Mouse (Mus musculus) forebrain, embryonic 12.5 days (tissue): Measurements from ENCODE around the gene Dguok. TPM values are rescaled to one million over a fixed set of nuclear protein-coding genes. Genes with fewer than 3 reads are reported as not detected.
A peak's percentile ranks its signal among the peaks of the same experiment; 100 is the strongest.

ENCODE experiments used
- ATAC-seq: fragments of 200-750 bp; cut with Nextera tagmentation; 2 replicates; pipeline ENCODE4 v1.8.0; 2017; ENCODE audit warnings: moderate TSS enrichment; ENCODE audit not compliant: low FRiP score
- H3K27ac ChIP-seq: fragments of 300-500 bp; sonication (generic); 2 replicates; pipeline ENCODE4 v1.5.1; 2016; ENCODE audit warnings: mild to moderate bottlenecking
- H3K27me3 ChIP-seq: fragments of 300-500 bp; sonication (generic); 2 replicates; pipeline ENCODE4 v1.6.1; 2016; ENCODE audit warnings: mild to moderate bottlenecking
- H3K36me3 ChIP-seq: fragments of 300-500 bp; sonication (generic); replicated peaks from 2 replicates; pipeline ENCODE4 v1.6.1; 2016; ENCODE audit warnings: mild to moderate bottlenecking
- H3K4me1 ChIP-seq: fragments of 300-500 bp; sonication (generic); 2 replicates; pipeline ENCODE4 v1.6.1; 2016
- H3K4me2 ChIP-seq: fragments of 300-500 bp; sonication (generic); 2 replicates; pipeline ENCODE4 v1.6.1; 2016; ENCODE audit warnings: mild to moderate bottlenecking, moderate library complexity
- H3K4me3 ChIP-seq: fragments of 300-500 bp; sonication (generic); replicated peaks from 2 replicates; pipeline ENCODE4 v1.5.1; 2016; ENCODE audit warnings: mild to moderate bottlenecking
- H3K9ac ChIP-seq: fragments of 300-500 bp; sonication (generic); 2 replicates; pipeline ENCODE4 v1.6.1; 2016; ENCODE audit warnings: mild to moderate bottlenecking
- H3K9me3 ChIP-seq: fragments of 300-500 bp; sonication (generic); 2 replicates; pipeline ENCODE4 v1.6.1; 2016
- WGBS: fragments of 180-500 bp; shearing (Covaris S2); methylation state at CpG from one replicate; pipeline ENCODE4 v1.1.7; 2016; 5-methylcytosine and 5-hydroxymethylcytosine counted together
- polyA plus RNA-seq: library from polyadenylated mRNA; unstranded; fragments of >200 nt; fragmentation: Nextera tagmentation; extraction: Ambion mirVana; gene quantifications from 2 replicates; pipeline ENCODE4 v1.2.1, GENCODE M21; 2016

Dguok gene
- 56.3 and 64.7 TPM in 2 replicates for polyA plus RNA-seq

- H3K9me3 ChIP-seq, result no peaks in the 10 kb centered on the region
- H3K27me3 ChIP-seq, result no peaks in the 10 kb centered on the region
- H3K36me3 ChIP-seq, result no peaks in the 10 kb centered on the region
- H3K27ac ChIP-seq, result peak within 1 kb of the TSS; percentile 94
- peak within 1 kb of the TSS; percentile 90 for H3K9ac ChIP-seq
- WGBS, result under 1% methylated on average over 54 of the region's 54 CpGs
- H3K4me1 ChIP-seq, result peaks cover 15% of the 10 kb centered on the region
- peak within 1 kb of the TSS; percentile 81 for H3K4me2 ChIP-seq
- H3K4me3 ChIP-seq, result peak within 1 kb of the TSS; percentile 86
- ATAC-seq, result peak; percentile 99
These were observed at the start of gene Dguok for GRCm38 (mm10) chr6:83506258-83507167. Gene Dguok (minus strand): TSS chr6:83506969.

DNA sequence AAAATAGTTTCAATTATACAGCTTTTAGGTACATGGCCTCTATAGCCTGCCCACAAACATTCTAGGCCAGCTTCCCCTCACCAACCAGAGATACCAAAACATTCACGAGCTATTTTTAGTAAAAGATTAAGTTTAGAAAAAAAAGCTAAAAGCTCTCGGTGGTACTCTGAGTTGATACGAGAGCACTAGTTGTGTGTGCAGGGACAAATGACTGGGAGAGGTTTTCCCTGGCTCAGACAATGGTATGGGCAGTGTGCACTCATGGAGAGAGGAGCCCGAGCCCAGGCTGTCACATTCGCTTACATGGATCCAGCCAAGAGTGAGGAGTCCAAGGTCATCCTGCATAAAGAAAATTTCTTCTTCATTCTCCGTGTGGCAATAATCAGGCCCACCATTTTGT is 49.2 kb upstream of the Dguok start:
- peaks cover 44% of the 10 kb centered on the region for H3K36me3 ChIP-seq
- no peaks in the 10 kb centered on the region for H3K4me1 ChIP-seq
- ATAC-seq, result no peak
- H3K4me3 ChIP-seq, result no peak overlapping the region
- H3K27ac ChIP-seq, result no peak overlapping the region
- no peaks in the 10 kb centered on the region for H3K27me3 ChIP-seq
- 94% methylated on average over 6 of the region's 6 CpGs for WGBS
- H3K9ac ChIP-seq, result no peak overlapping the region
- H3K4me2 ChIP-seq, result no peak overlapping the region
- no peaks in the 10 kb centered on the region for H3K9me3 ChIP-seq

DNA sequence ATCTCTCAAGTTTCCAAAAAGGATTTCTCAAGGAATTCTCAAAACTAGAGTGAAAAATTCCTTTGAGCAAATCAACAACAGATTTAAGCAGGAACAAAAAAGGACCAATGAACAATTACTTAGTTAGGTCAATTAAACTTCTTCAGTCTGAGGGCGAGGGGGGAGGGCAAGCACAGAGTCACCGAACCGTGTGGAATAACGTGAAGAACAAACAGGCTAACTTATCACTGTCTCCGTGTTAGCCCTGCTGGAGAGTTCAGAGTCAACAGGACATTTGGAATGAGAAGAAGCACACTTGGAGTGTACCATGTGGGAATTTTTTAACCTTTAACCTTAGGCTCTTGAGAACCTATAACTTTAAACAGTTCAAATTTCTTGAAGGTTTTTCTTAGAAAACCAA is 41.6 kb upstream of the Dguok start:
- WGBS, result 47% methylated on average over 5 of the region's 5 CpGs

GRCm38 (mm10) chr6:83545778-83546177 is 39.0 kb upstream of the Dguok start:
- H3K27me3 ChIP-seq, result no peaks in the 10 kb centered on the region
- 88% methylated on average over 3 of the region's 3 CpGs for WGBS
- H3K4me3 ChIP-seq, result no peak overlapping the region
- H3K36me3 ChIP-seq, result peaks cover 27% of the 10 kb centered on the region
- no peak overlapping the region for H3K27ac ChIP-seq
- no peak overlapping the region for H3K4me2 ChIP-seq
- no peaks in the 10 kb centered on the region for H3K4me1 ChIP-seq
- no peak overlapping the region for H3K9ac ChIP-seq
- ATAC-seq, result no peak
- no peaks in the 10 kb centered on the region for H3K9me3 ChIP-seq

More for the DNA sequence above, 41.6 kb upstream of the Dguok start:
- H3K9me3 ChIP-seq, result no peaks in the 10 kb centered on the region
- no peak overlapping the region for H3K27ac ChIP-seq
- ATAC-seq, result no peak
- no peak overlapping the region for H3K4me2 ChIP-seq
- no peaks in the 10 kb centered on the region for H3K4me1 ChIP-seq
- peaks cover 27% of the 10 kb centered on the region for H3K36me3 ChIP-seq
- H3K4me3 ChIP-seq, result no peak overlapping the region
- H3K9ac ChIP-seq, result no peak overlapping the region
- no peaks in the 10 kb centered on the region for H3K27me3 ChIP-seq

DNA sequence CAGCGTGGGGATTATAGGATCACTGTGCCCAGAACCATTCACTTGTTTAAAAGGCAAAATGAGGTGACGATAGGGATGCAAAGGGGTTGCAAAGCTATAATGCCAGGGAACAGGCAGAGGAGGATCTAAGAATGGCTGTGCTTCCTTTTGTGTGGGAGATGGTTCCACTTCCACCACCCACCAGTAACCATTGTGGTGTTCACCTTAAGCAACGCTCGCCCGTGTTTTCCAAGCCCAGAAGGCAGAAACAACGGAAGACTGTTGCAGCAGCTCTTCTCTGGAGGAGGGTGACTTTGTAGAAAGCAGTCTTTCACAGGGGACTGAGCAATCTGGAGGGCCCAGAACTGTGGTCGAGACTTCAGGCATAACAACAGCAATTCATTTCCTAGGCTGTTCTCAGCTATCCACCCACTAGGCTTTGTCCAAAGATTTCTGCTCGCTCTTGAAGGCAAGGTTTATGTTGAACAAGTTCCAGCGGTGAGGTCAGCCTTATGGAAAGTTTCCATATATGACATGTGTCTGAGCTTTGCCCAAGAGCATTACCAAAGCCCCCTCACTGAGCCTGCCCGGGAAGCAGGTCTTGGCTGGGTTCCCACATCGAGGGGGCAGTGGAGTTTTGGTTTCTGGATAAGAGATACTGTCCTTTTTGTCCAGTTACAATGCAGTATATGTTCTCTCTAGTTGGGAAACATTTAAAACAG is 35.1 kb upstream of the Dguok start:
- Histone ChIP-seq H3K4me3 (no peak overlapping the region), H3K27me3 (no peaks in the 10 kb centered on the region), H3K27ac (no peak overlapping the region), H3K36me3 (peaks cover 20% of the 10 kb centered on the region), H3K4me1 (peaks cover 3% of the 10 kb centered on the region; the same call in 1 of the 2 replicates), H3K4me2 (no peak overlapping the region), H3K9ac (no peak overlapping the region), H3K9me3 (no peaks in the 10 kb centered on the region)
- WGBS, result 80% methylated on average over 11 of the region's 11 CpGs
- ATAC-seq, result no peak

- Histone ChIP-seq H3K4me3 (no peak overlapping the region), H3K27me3 (no peaks in the 10 kb centered on the region), H3K4me1 (peaks cover 3% of the 10 kb centered on the region; the same call in 1 of the 2 replicates), H3K9ac (no peak overlapping the region), H3K9me3 (no peaks in the 10 kb centered on the region), H3K36me3 (0 out of 2 replicates have a peak, but pooled peaks cover 5% of the 10 kb centered on the region), H3K27ac (no peak overlapping the region), H3K4me2 (no peak overlapping the region)
- no peak for ATAC-seq
- WGBS, result 50% methylated on average over 4 of the region's 4 CpGs
These were observed 33.2 kb upstream of the Dguok start for GRCm38 (mm10) chr6:83540017-83540416.

GRCm38 (mm10) chr6:83536795-83537059 is 30.0 kb upstream of the Dguok start:
- 51% methylated on average over 6 of the region's 6 CpGs for WGBS
- Histone ChIP-seq H3K36me3 (no peaks in the 10 kb centered on the region), H3K27me3 (no peaks in the 10 kb centered on the region; the same call in 1 of the 2 replicates)

DNA sequence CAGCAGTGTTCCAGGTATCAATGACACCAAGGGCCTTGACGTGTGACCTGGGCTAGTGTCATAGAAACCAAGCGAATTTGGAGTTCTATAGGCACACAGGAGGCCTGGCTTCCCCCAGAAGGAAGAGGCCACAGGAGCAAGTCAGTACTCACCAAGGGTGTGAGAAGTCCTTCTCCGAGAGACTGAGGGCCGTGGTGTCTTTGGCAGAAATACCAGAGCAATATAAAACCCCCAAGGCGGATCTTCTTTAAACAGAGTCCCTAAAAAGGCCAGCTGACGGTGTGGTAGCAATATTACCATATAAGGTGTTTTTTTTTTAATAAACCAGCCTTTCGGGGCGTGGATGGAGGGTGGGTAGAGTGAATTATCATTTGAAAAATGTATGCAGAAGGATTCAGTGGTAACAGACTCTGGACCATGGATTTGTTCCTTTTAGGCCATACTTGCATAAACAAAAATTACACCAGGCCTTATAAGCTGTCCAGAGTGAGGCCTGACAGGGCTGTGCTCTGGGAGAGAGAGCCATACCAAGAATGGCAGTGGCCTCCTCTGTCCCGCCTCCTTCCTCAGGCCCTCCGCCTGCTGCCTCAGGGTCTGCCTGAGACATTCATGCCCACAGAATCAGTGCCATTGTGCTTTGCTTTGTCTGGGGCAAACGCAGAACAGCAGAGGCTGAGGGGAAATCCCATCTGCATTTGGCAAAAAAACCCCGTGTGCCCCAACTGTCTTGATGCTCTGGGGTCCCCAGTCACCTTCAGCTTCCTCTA is 29.4 kb upstream of the Dguok start, which contains the start of gene Actg2:
TSS of gene Actg2 (minus strand) at position 238 of the 767 bp plus-strand sequence.
- H3K9ac ChIP-seq, result no peak within 1 kb of the TSS
- ATAC-seq, result no peak
- H3K27me3 ChIP-seq, result no peaks in the 10 kb centered on the region; the same call in 1 of the 2 replicates
- H3K4me1 ChIP-seq, result peaks cover 3% of the 10 kb centered on the region; the same call in 1 of the 2 replicates
- H3K4me2 ChIP-seq, result no peak within 1 kb of the TSS
- WGBS, result 66% methylated on average over 12 of the region's 12 CpGs
- H3K36me3 ChIP-seq, result no peaks in the 10 kb centered on the region
- no peaks in the 10 kb centered on the region for H3K9me3 ChIP-seq
- no peak within 1 kb of the TSS for H3K27ac ChIP-seq
- H3K4me3 ChIP-seq, result no peak within 1 kb of the TSS

More at GRCm38 (mm10) chr6:83536795-83537059, 30.0 kb upstream of the Dguok start:
- no peaks in the 10 kb centered on the region for H3K9me3 ChIP-seq
- H3K9ac ChIP-seq, result no peak overlapping the region
- ATAC-seq, result no peak
- H3K4me2 ChIP-seq, result no peak overlapping the region
- H3K27ac ChIP-seq, result no peak overlapping the region
- H3K4me3 ChIP-seq, result no peak overlapping the region
- H3K4me1 ChIP-seq, result peaks cover 3% of the 10 kb centered on the region; the same call in 1 of the 2 replicates

DNA sequence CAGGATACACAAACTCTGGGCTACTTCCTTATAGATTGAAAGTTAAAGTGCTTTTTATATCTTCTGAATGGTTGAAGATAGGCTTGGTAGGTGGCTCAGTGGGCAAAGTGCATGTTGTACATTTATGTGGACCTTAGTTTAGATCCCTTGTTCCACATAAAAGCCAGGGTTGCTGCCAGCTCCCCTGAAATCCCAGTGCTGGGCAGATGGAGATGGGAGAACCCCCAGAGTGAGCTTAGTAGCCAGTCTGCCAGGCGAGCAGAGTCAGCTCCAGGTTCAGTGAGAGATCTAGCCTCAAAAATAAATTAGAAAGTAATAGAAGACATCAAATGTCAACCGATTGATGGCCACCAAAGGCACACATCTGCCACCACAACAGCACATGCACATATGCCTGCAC is 25.8 kb upstream of the Dguok start:
- WGBS, result 84% methylated on average over 2 of the region's 2 CpGs
- Histone ChIP-seq H3K9ac (no peak overlapping the region), H3K9me3 (no peaks in the 10 kb centered on the region), H3K36me3 (no peaks in the 10 kb centered on the region), H3K4me3 (no peak overlapping the region), H3K27ac (no peak overlapping the region), H3K4me1 (no peaks in the 10 kb centered on the region), H3K4me2 (no peak overlapping the region), H3K27me3 (no peaks in the 10 kb centered on the region; the same call in 1 of the 2 replicates)
- no peak for ATAC-seq

GRCm38 (mm10) chr6:83523194-83523593 is 16.4 kb upstream of the Dguok start:
- WGBS, result 75% methylated on average over 6 of the region's 6 CpGs
- no peak for ATAC-seq
- H3K4me1 ChIP-seq, result no peaks in the 10 kb centered on the region
- H3K9ac ChIP-seq, result no peak overlapping the region
- H3K4me3 ChIP-seq, result no peak overlapping the region
- no peaks in the 10 kb centered on the region for H3K9me3 ChIP-seq
- no peak overlapping the region for H3K4me2 ChIP-seq
- no peaks in the 10 kb centered on the region; the same call in 1 of the 2 replicates for H3K27me3 ChIP-seq
- no peak overlapping the region for H3K27ac ChIP-seq
- H3K36me3 ChIP-seq, result no peaks in the 10 kb centered on the region

GRCm38 (mm10) chr6:83521784-83522183 is 15.0 kb upstream of the Dguok start:
- Histone ChIP-seq H3K27ac (no peak overlapping the region), H3K9me3 (no peaks in the 10 kb centered on the region), H3K9ac (no peak overlapping the region), H3K36me3 (no peaks in the 10 kb centered on the region), H3K4me1 (no peaks in the 10 kb centered on the region), H3K4me3 (no peak overlapping the region), H3K4me2 (no peak overlapping the region), H3K27me3 (no peaks in the 10 kb centered on the region; the same call in 1 of the 2 replicates)
- WGBS, result 76% methylated on average over 6 of the region's 6 CpGs
- ATAC-seq, result no peak

GRCm38 (mm10) chr6:83518637-83519036 is 11.9 kb upstream of the Dguok start:
- 87% methylated on average over 3 of the region's 3 CpGs for WGBS
- H3K4me3 ChIP-seq, result no peak overlapping the region
- H3K4me1 ChIP-seq, result no peaks in the 10 kb centered on the region
- H3K9me3 ChIP-seq, result no peaks in the 10 kb centered on the region
- no peaks in the 10 kb centered on the region for H3K36me3 ChIP-seq
- no peak for ATAC-seq
- no peak overlapping the region for H3K9ac ChIP-seq
- no peaks in the 10 kb centered on the region; the same call in 1 of the 2 replicates for H3K27me3 ChIP-seq
- no peak overlapping the region for H3K27ac ChIP-seq
- H3K4me2 ChIP-seq, result no peak overlapping the region
